Mouse (Mus musculus) hindbrain, embryonic 16.5 days (tissue): ENCODE results near the gene Palm. TPM values are rescaled to one million over a fixed set of nuclear protein-coding genes. Genes with fewer than 3 reads are reported as not detected.

Experiments used
- ATAC-seq: fragments of 200-750 bp; cut with Nextera tagmentation; 2 replicates; pipeline ENCODE4 v1.8.0; 2017; ENCODE audit warnings: moderate TSS enrichment, moderate library complexity
- H3K27ac ChIP-seq: fragments of 300-500 bp; sonication (generic); 2 replicates; pipeline ENCODE4 v1.5.1; 2014; ENCODE audit warnings: low read depth, mild to moderate bottlenecking, control low read depth, low read length, moderate library complexity
- H3K27me3 ChIP-seq: fragments of 300-500 bp; sonication (generic); replicated peaks from 2 replicates; pipeline ENCODE4 v1.6.1; 2014; ENCODE audit warnings: low read length; ENCODE audit not compliant: control insufficient read depth, insufficient read depth
- H3K36me3 ChIP-seq: fragments of 300-500 bp; sonication (generic); 2 replicates; pipeline ENCODE4 v1.6.1; 2014; ENCODE audit warnings: mild to moderate bottlenecking, low read length, moderate library complexity, mixed read lengths; ENCODE audit not compliant: control insufficient read depth, insufficient read depth
- H3K4me1 ChIP-seq: fragments of 300-500 bp; sonication (generic); 2 replicates; pipeline ENCODE4 v1.6.1; 2014; ENCODE audit warnings: low read depth, low read length; ENCODE audit not compliant: control insufficient read depth, insufficient read depth
- H3K4me2 ChIP-seq: fragments of 300-500 bp; sonication (generic); 2 replicates; pipeline ENCODE4 v1.6.1; 2014; ENCODE audit warnings: mild to moderate bottlenecking, low read length, control low read depth, moderate library complexity
- H3K4me3 ChIP-seq: fragments of 300-500 bp; sonication (generic); 2 replicates; pipeline ENCODE4 v1.5.1; 2014; ENCODE audit warnings: mild to moderate bottlenecking, low read length, control low read depth, moderate library complexity
- H3K9ac ChIP-seq: fragments of 300-500 bp; sonication (generic); 2 replicates; pipeline ENCODE4 v1.6.1; 2014; ENCODE audit warnings: low read depth, mild to moderate bottlenecking, control low read depth, low read length, moderate library complexity
- H3K9me3 ChIP-seq: fragments of 300-500 bp; sonication (generic); 2 replicates; pipeline ENCODE4 v1.6.1; 2014; ENCODE audit warnings: mild to moderate bottlenecking, low read length, moderate library complexity; ENCODE audit not compliant: control insufficient read depth
- WGBS: fragments of 180-500 bp; shearing (Covaris S2); extraction: QIAGEN DNeasy Blood & Tissue Kit; methylation state at CpG from one replicate; pipeline ENCODE4 v1.1.7; 2014; 5-methylcytosine and 5-hydroxymethylcytosine counted together
- polyA plus RNA-seq: library from polyadenylated mRNA; unstranded; fragments of >200 nt; fragmentation: Nextera tagmentation; extraction: Ambion mirVana; gene quantifications from 2 replicates; pipeline ENCODE4 v1.2.1, GENCODE M21; 2015

The Palm gene
- polyA plus RNA-seq, 1 experiment from 2014 or later, result 297 TPM

DNA sequence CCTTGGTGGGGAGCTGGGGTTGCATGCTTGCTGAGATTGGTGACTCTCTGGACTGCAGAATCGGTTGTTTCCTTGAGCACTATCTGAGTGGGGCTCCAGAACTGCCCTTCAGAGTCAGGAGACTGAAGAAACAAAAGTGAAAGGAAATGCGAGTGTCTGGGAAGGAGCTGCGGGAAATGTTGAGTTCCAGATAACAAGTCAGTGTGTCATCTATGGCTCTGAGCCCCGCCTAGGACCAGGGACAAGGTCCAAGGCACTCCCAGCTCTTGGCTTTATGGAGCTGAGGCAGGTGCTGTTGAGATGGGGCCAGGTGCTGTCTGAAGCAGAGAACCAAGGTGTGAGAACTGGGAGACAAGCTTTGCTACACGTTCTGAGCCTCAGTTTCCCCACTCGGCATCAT is 31.0 kb downstream of the Palm start:
- Histone ChIP-seq H3K27ac (no peak overlapping the region), H3K4me2 (no peak overlapping the region), H3K4me1 (no peaks in the 10 kb centered on the region), H3K36me3 (peaks cover 11% of the 10 kb centered on the region), H3K4me3 (no peak overlapping the region), H3K9me3 (no peaks in the 10 kb centered on the region), H3K9ac (no peak overlapping the region), H3K27me3 (no peaks in the 10 kb centered on the region)
- no peak for ATAC-seq
- WGBS, result 77% methylated on average over 6 of the region's 6 CpGs

DNA sequence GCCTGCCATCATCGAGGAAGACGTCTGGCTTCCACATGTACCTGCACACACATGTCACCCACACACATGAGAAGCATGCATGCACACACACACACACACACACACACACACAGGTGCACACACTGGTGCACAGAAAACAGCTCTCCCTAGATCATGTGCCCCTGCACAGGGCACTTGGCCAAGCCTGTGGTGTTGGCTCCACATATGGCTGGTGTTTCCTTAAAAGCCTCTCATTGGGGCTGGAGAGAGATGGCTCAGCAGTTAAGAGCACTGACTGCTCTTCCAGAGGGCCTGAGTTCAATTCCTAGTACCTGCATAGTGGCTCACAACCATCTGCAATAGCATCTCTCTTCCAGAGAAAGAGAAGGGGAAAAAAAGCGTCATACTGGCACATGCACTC is 38.2 kb downstream of the Palm start:
- Histone ChIP-seq H3K4me2 (no peak overlapping the region), H3K4me3 (no peak overlapping the region), H3K9ac (no peak overlapping the region), H3K36me3 (no peaks in the 10 kb centered on the region), H3K9me3 (no peaks in the 10 kb centered on the region), H3K27ac (no peak overlapping the region), H3K27me3 (no peaks in the 10 kb centered on the region), H3K4me1 (peaks cover 2% of the 10 kb centered on the region)
- 90% methylated on average over 3 of the region's 3 CpGs for WGBS
- ATAC-seq, result no peak

DNA sequence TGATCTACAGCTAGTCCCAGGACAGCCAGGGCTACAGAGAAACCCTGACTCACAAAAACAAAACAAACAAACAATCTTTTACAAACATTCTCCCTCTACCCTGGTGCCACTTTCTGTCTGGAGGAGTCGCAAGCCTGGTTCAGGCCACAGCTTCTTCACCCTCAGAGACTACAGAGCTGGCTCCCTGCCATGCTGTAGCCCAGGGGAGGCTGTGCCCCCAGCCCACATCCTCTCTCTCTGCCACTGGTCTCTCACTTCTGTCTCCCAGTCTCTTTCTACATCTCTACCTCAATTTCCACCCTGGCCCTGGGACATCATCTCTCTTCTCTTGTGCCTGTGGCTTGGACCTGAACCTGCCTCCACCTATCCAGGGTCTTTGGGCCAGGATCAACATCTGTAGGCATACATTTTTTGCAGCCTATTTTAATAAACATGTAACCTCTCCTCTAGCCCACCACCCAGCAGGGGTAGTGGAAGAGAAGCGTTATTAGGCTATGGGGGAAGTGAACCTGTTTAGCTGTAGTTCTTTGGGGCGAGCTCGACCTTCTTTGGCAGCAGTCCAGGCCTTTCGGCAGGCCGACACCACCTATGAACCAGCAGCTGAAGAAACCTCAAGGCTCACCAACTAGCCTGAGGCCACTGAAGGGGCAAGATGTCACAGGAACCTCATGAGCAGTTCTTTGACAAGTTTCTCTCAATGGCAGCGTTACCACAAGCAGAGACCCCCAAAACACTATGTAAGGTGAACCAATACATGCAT is 38.8 kb downstream of the Palm start:
- no peak overlapping the region for H3K4me3 ChIP-seq
- 75% methylated on average over 7 of the region's 7 CpGs for WGBS
- H3K9me3 ChIP-seq, result no peaks in the 10 kb centered on the region
- H3K27ac ChIP-seq, result no peak overlapping the region
- peaks cover 2% of the 10 kb centered on the region for H3K4me1 ChIP-seq
- no peak for ATAC-seq
- H3K27me3 ChIP-seq, result no peaks in the 10 kb centered on the region
- no peaks in the 10 kb centered on the region for H3K36me3 ChIP-seq
- no peak overlapping the region for H3K4me2 ChIP-seq
- H3K9ac ChIP-seq, result no peak overlapping the region

DNA sequence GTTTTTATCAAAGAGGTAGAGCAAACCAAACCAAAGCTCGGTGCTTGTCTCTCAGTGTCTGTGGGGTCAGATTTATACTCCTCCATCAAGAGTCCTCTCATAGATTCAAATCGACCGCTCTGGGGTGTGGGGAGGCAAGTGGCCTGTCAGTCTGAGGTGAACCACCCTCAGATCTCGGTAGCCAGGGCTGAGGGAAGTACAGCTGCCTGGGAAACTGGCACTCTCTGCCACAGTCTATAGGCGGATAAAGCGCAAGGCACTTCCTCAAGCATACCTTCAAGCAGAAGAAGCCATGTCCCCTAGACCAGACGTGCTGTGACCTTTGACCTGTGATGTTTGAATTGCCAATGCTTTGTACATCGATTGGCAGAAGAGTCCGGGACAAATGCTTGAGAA is 39.4 kb downstream of the Palm start:
- Histone ChIP-seq H3K4me3 (no peak overlapping the region), H3K4me2 (no peak overlapping the region), H3K36me3 (no peaks in the 10 kb centered on the region), H3K27me3 (no peaks in the 10 kb centered on the region), H3K9ac (no peak overlapping the region), H3K4me1 (peaks cover 2% of the 10 kb centered on the region), H3K27ac (no peak overlapping the region), H3K9me3 (no peaks in the 10 kb centered on the region)
- ATAC-seq, result no peak
- 79% methylated on average over 9 of the region's 9 CpGs for WGBS

DNA sequence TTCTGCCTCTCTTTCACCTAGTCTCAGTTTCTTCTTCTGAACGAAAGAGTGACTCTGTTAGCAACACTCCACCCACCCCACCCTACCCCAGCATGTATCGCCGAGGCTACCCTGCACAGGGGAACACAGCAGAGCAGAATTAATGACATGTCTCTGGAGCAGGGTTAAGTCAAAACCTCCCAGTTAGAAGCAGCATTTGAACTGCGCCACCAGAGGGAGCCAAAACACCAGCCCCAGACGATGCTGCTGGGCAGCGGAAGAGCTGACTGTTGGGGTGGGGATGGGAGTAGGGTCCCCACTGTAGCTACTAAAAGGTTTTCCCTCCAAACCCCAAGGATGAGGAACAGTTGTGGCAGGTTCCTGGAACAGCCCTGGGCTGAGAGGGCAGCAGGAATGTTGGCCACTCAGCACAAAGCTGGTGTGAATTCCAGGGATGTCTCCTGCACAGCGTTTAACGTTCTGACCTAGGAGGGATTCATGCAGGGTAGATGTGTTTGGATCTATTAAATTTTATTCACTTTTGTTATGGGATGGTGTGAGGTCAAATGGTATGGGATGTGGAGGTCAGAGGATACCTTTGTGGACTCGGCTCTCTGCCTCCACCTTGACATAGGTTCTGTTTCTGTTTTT is 41.5 kb downstream of the Palm start:
- H3K4me3 ChIP-seq, result no peak overlapping the region
- H3K4me2 ChIP-seq, result no peak overlapping the region
- H3K4me1 ChIP-seq, result peaks cover 2% of the 10 kb centered on the region
- H3K36me3 ChIP-seq, result no peaks in the 10 kb centered on the region
- 22% methylated on average over 9 of the region's 9 CpGs for WGBS
- no peaks in the 10 kb centered on the region for H3K9me3 ChIP-seq
- ATAC-seq, result peak; percentile 59; the same call in 1 of the 2 replicates
- no peak overlapping the region for H3K27ac ChIP-seq
- H3K9ac ChIP-seq, result no peak overlapping the region
- no peaks in the 10 kb centered on the region for H3K27me3 ChIP-seq

DNA sequence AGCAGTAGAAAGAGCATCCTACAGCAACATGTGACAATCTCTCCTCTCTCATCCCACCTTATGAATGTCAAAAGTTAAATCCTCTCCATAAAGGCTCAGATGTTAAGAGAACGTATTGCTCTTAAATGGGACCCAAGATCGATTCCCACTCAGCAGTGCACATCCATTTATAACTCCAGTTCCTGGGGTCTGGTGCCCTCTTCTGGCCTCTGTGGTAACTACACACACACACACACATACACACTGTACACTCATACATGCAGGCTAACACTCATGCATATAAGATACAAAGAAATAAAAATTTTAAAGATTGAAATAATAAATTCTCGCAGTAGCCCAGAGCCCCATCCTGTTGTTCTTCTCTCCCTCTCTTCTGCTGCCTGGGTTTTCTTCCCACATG is 43.5 kb downstream of the Palm start:
- Histone ChIP-seq H3K4me2 (no peak overlapping the region), H3K27ac (no peak overlapping the region), H3K27me3 (no peaks in the 10 kb centered on the region), H3K9me3 (no peaks in the 10 kb centered on the region), H3K36me3 (no peaks in the 10 kb centered on the region), H3K4me1 (peaks cover 8% of the 10 kb centered on the region), H3K9ac (no peak overlapping the region), H3K4me3 (no peak overlapping the region)
- 94% methylated on average over 3 of the region's 3 CpGs for WGBS
- ATAC-seq, result no peak

DNA sequence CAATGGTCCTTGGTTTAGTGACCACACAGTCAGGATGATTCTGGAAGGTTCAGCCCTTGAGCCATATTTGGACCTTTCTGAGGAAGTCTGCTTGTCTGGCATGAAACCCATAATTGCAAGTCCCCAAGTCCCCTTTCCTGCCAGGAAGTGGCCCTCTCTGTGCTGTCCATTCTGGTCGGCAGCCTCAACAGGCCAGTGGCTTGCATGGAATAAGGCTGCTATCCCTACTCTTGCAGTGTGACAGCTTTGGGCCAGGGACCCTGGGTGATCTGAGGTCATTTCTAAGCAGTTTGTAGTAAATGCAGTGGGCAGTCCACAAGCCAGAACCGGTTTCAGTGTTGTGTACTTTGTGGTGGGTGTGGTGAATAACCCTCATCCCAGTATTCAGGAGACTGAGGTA is 44.8 kb downstream of the Palm start:
- WGBS, result 82% methylated on average over 2 of the region's 2 CpGs
- no peak for ATAC-seq
- H3K9me3 ChIP-seq, result no peaks in the 10 kb centered on the region

DNA sequence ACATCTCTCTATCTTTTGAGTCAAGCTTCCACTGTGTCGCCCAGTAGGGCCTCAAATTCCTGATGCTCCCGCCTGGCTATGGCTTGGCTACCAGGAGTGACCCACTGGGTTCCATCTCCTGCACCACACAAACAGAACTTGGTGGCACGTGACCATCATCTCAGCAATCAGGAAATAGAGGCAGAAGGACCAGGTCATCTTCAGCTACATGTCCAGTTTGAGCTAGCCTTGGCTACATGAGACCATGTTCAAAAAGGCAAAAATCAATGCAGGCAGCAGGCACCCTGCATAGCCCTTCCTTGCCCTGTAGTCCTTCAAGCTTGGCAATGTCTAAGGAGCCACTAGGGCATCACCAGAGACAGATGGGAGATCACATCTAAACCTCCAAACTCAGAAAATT is 46.7 kb downstream of the Palm start:
- H3K4me1 ChIP-seq, result peaks cover 9% of the 10 kb centered on the region
- H3K27ac ChIP-seq, result peak overlapping the region; percentile 41; the same call in 1 of the 2 replicates
- WGBS, result 94% methylated on average over 3 of the region's 3 CpGs
- ATAC-seq, result no peak
- H3K4me2 ChIP-seq, result peak overlapping the region; percentile 63; the same call in 1 of the 2 replicates
- H3K36me3 ChIP-seq, result no peaks in the 10 kb centered on the region
- no peak overlapping the region for H3K4me3 ChIP-seq
- no peak overlapping the region for H3K9ac ChIP-seq
- H3K9me3 ChIP-seq, result no peaks in the 10 kb centered on the region
- H3K27me3 ChIP-seq, result no peaks in the 10 kb centered on the region

More for the DNA sequence above, 44.8 kb downstream of the Palm start:
- Histone ChIP-seq H3K36me3 (no peaks in the 10 kb centered on the region), H3K4me3 (no peak overlapping the region), H3K4me1 (peaks cover 8% of the 10 kb centered on the region), H3K9ac (no peak overlapping the region), H3K4me2 (no peak overlapping the region), H3K27me3 (no peaks in the 10 kb centered on the region), H3K27ac (no peak overlapping the region)

DNA sequence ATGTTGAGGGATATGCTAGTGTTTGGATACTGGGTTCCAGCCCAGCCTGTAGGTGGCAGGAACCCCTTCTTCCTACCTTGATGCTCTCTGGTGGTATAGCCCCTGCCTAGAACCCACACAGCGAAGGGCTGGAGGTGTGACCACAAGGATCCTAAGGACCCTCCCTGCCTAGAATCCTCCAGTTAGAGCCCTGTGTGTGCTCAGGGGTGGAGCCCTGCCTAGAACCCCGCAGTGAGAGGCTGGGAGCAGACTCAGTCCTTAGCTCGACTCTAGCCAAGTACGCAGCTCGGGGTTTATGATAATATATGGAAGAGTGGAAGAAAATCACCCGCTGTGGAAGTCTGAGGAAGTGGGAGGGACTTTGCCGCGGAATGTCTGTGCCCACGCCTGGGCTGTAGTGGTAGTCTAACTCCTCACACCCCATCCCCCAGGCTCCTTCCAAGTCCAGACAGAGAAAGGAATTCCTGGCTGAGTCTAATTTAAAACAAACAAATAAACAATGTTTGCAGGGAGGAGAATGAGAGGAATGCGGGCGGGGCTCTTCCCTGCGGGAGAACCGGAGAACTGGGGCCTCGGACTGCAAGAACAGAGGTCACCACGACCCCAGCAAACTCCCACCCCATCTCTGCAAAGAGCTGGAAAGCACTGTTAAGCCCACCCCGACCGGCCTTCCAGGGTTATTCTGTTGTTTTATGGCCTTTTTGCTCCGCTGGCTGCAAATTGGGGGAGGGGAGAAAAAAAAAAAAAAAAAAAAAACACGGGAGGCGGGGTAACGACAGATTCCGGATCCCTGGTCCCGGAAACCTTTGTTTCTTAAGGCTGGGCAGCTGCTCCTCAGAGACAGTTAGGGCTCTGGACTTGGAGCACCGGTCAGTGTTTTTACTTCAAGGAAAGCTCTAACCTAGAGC is 47.5 kb downstream of the Palm start:
- H3K4me3 ChIP-seq, result peak overlapping the region; percentile 35
- no peaks in the 10 kb centered on the region for H3K9me3 ChIP-seq
- peaks cover 9% of the 10 kb centered on the region for H3K4me1 ChIP-seq
- H3K9ac ChIP-seq, result peak overlapping the region; percentile 41
- under 1% methylated on average over 24 of the region's 24 CpGs for WGBS
- no peaks in the 10 kb centered on the region for H3K27me3 ChIP-seq
- H3K4me2 ChIP-seq, result peak overlapping the region; percentile 63
- H3K27ac ChIP-seq, result peak overlapping the region; percentile 41
- H3K36me3 ChIP-seq, result no peaks in the 10 kb centered on the region
- ATAC-seq, result peak; percentile 85
